Mouse (Mus musculus) limb, embryonic 13.5 days (tissue): ENCODE data around the gene Acap2. TPM values are rescaled to one million over a fixed set of nuclear protein-coding genes. Genes with fewer than 3 reads are reported as not detected.

ENCODE experiments used
- ATAC-seq: fragments of 200-750 bp; cut with Nextera tagmentation; 2 replicates; pipeline ENCODE4 v1.8.0; 2017; ENCODE audit warnings: low read depth, moderate number of reproducible peaks, moderate TSS enrichment; ENCODE audit not compliant: low FRiP score
- H3K27ac ChIP-seq: fragments of 300-500 bp; sonication (generic); 2 replicates; pipeline ENCODE4 v1.5.1; 2015; ENCODE audit warnings: inconsistent platforms, mild to moderate bottlenecking, moderate library complexity
- H3K27me3 ChIP-seq: fragments of 300-500 bp; sonication (generic); 2 replicates; pipeline ENCODE4 v1.6.1; 2015; ENCODE audit warnings: mild to moderate bottlenecking, inconsistent platforms
- H3K36me3 ChIP-seq: fragments of 300-500 bp; sonication (generic); 2 replicates; pipeline ENCODE4 v1.6.1; 2015; ENCODE audit warnings: inconsistent platforms, mild to moderate bottlenecking, moderate library complexity
- H3K4me1 ChIP-seq: fragments of 300-500 bp; sonication (generic); 2 replicates; pipeline ENCODE4 v1.6.1; 2015; ENCODE audit warnings: inconsistent platforms
- H3K4me2 ChIP-seq: fragments of 300-500 bp; sonication (generic); replicated peaks from 2 replicates; pipeline ENCODE4 v1.6.1; 2015; ENCODE audit warnings: inconsistent platforms, mild to moderate bottlenecking, moderate library complexity
- H3K4me3 ChIP-seq: fragments of 300-500 bp; sonication (generic); 2 replicates; pipeline ENCODE4 v1.5.1; 2015; ENCODE audit warnings: moderate library complexity, mild to moderate bottlenecking, inconsistent platforms
- H3K9ac ChIP-seq: fragments of 300-500 bp; sonication (generic); 2 replicates; pipeline ENCODE4 v1.6.1; 2015; ENCODE audit warnings: mild to moderate bottlenecking, inconsistent platforms
- H3K9me3 ChIP-seq: fragments of 300-500 bp; sonication (generic); 2 replicates; pipeline ENCODE4 v1.6.1; 2016; ENCODE audit warnings: inconsistent platforms
- WGBS: fragments of 180-500 bp; shearing (Covaris S2); methylation state at CpG from one replicate; pipeline ENCODE4 v1.1.7; 2015; 5-methylcytosine and 5-hydroxymethylcytosine counted together
- polyA plus RNA-seq: library from polyadenylated mRNA; unstranded; fragments of >200 nt; fragmentation: Nextera tagmentation; extraction: Ambion mirVana; gene quantifications from 2 replicates; pipeline ENCODE4 v1.2.1, GENCODE M21; 2015

Acap2 gene
- polyA plus RNA-seq, 1 experiment from 2014 or later, result 20.9 TPM

DNA sequence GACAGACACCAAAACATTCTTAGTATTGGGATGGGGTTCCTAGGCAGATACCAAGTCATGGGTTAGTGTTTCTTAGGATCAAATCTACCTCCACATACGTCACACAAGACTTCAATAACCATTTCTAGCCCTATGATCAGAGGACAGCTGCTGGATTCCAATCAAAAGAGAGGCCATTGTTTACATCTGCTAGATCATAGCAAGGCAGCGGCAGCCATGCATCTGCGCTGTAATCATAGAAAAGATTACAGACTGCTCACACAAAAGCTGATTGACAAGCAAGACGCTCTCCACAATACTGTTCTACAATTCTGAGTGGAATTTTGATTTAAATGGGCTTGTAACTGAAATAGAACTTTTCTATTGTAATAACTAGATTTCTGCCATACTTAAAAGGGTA, 16.3 kb downstream of the Acap2 start:
- Histone ChIP-seq H3K4me2 (no peak overlapping the region), H3K4me3 (no peak overlapping the region), H3K27me3 (no peaks in the 10 kb centered on the region), H3K4me1 (peaks cover 23% of the 10 kb centered on the region), H3K9me3 (no peaks in the 10 kb centered on the region), H3K36me3 (no peaks in the 10 kb centered on the region), H3K27ac (no peak overlapping the region), H3K9ac (no peak overlapping the region)
- no peak for ATAC-seq
- 88% methylated on average over 4 of the region's 4 CpGs for WGBS

DNA sequence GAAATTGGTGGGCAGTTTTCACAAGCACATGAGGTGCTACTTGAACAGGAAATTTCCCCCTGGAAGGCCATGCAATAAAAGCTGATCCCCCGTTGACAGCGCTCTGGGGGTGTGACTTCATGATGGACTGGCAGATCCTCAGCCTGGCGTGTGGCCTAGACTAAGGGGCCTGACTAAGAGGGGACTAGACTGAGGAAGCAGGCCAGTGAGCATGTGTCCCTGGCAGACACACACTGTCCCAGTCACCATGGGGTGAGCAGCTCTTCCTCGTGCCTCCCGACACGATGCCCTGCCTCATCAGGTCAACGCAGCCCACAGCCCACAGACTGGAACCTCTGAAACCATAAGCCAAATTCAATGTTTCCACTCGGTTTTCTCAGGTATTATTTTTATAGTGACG, 18.5 kb downstream of the Acap2 start:
- Histone ChIP-seq H3K27ac (no peak overlapping the region), H3K27me3 (no peaks in the 10 kb centered on the region), H3K9me3 (no peaks in the 10 kb centered on the region), H3K4me1 (peaks cover 17% of the 10 kb centered on the region), H3K4me3 (no peak overlapping the region), H3K9ac (no peak overlapping the region), H3K4me2 (no peak overlapping the region), H3K36me3 (no peaks in the 10 kb centered on the region)
- ATAC-seq, result no peak
- WGBS, result 59% methylated on average over 9 of the region's 9 CpGs

DNA sequence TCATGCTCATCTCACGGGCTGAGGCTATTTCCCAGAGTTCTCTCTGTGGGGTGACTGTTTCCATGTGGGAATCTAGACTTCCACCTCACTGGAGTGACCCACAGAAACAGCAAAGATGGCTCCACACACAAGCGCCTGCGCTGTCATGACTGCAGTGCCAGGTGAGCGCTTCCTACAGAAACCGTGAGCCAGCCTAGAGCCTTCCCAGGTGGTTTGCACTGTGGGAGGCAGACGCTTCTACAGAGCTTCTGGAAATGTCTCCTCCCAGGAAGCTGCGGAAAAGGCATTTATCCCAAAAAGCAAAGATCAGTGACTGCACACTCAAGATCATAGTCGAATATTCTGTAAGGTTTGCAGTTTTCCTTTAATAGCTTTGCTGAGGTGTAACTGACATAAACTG, 20.2 kb downstream of the Acap2 start:
- H3K27ac ChIP-seq, result no peak overlapping the region
- no peaks in the 10 kb centered on the region for H3K27me3 ChIP-seq
- 83% methylated on average over 8 of the region's 8 CpGs for WGBS
- H3K4me2 ChIP-seq, result no peak overlapping the region
- H3K36me3 ChIP-seq, result no peaks in the 10 kb centered on the region
- H3K4me1 ChIP-seq, result peaks cover 20% of the 10 kb centered on the region
- no peak overlapping the region for H3K9ac ChIP-seq
- H3K4me3 ChIP-seq, result no peak overlapping the region
- ATAC-seq, result no peak
- H3K9me3 ChIP-seq, result no peaks in the 10 kb centered on the region

DNA sequence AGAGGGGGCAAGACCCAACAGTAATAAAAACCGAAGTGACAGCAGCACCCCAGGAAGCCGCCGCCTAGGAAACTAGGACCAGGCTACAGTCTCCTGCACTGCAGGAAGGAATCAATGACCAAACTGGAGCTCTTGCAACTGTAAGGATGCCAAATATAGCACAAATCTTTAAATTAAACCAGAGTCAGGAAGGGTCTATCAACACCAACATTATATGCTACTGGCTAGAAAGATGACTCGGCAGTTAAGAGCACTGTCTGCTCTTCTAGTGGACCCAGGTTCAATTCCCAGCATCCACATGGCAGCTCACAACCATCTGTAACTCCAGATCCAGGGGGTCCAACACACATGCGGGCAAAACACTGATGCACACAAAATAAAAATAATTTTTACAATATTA, 21.7 kb downstream of the Acap2 start:
- no peak overlapping the region for H3K4me2 ChIP-seq
- H3K27me3 ChIP-seq, result no peaks in the 10 kb centered on the region
- H3K4me3 ChIP-seq, result no peak overlapping the region
- 52% methylated on average over 5 of the region's 5 CpGs for WGBS
- H3K36me3 ChIP-seq, result no peaks in the 10 kb centered on the region
- H3K27ac ChIP-seq, result no peak overlapping the region
- no peaks in the 10 kb centered on the region for H3K9me3 ChIP-seq
- no peak for ATAC-seq
- H3K4me1 ChIP-seq, result peaks cover 18% of the 10 kb centered on the region
- no peak overlapping the region for H3K9ac ChIP-seq

- Histone ChIP-seq H3K27me3 (no peaks in the 10 kb centered on the region), H3K27ac (no peak overlapping the region), H3K4me2 (no peak overlapping the region), H3K4me1 (0 out of 2 replicates have a peak, but pooled peaks cover 4% of the 10 kb centered on the region), H3K9ac (no peak overlapping the region), H3K9me3 (no peaks in the 10 kb centered on the region), H3K4me3 (no peak overlapping the region), H3K36me3 (no peaks in the 10 kb centered on the region)
- WGBS, result 80% methylated on average over 9 of the region's 9 CpGs
- ATAC-seq, result no peak
Observed at GRCm38 (mm10) chr16:31174880-31175638, 26.0 kb downstream of the Acap2 start.

DNA sequence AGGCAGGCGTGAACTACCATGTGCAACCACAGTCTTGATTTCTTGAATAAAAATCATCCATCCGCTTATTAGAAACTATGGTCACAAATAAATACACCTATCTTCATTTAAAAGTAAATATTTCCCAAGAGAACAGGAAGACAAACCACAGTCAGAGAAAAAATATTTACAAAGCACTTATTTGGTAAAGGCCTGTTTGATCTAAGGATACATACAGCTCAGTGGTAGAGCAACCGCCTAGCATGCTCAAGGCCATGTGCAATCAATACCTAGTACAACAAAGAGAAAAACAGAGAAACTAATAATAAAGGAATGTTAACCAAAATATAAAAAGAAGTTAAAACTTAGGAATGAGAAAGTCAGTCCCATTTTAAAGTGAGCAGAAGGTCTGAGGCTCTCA, 28.8 kb downstream of the Acap2 start:
- Histone ChIP-seq H3K36me3 (no peaks in the 10 kb centered on the region), H3K9ac (no peak overlapping the region), H3K9me3 (no peaks in the 10 kb centered on the region), H3K4me3 (no peak overlapping the region), H3K27me3 (no peaks in the 10 kb centered on the region), H3K4me1 (peaks cover 20% of the 10 kb centered on the region; the same call in 1 of the 2 replicates), H3K4me2 (no peak overlapping the region), H3K27ac (no peak overlapping the region)
- 92% methylated on average over 3 of the region's 3 CpGs for WGBS
- no peak for ATAC-seq

DNA sequence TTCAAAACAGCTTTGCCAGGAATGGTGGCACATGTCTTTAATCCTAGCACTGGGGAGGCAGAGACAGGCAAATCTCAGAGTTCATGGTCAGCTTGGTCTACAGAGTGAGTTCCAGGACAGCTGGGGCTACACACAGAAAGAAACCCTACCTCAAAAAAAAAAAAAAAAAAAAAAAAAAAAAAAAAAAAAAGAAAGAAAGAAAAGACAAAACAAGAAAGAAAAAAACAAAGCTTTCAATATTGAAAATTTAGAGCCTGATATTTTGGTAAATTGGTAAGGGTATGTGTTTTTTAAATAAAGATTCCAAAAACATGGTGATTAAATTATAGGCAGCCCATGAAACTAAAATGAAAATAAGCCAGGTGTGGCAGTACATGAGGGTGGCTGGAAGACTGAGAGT, 29.6 kb downstream of the Acap2 start:
- ATAC-seq, result no peak
- no peak overlapping the region for H3K4me3 ChIP-seq
- H3K4me2 ChIP-seq, result no peak overlapping the region
- no peaks in the 10 kb centered on the region for H3K9me3 ChIP-seq
- no peak overlapping the region for H3K27ac ChIP-seq
- H3K4me1 ChIP-seq, result peaks cover 21% of the 10 kb centered on the region; the same call in 1 of the 2 replicates
- no peaks in the 10 kb centered on the region for H3K27me3 ChIP-seq
- no peak overlapping the region for H3K9ac ChIP-seq
- no peaks in the 10 kb centered on the region for H3K36me3 ChIP-seq

DNA sequence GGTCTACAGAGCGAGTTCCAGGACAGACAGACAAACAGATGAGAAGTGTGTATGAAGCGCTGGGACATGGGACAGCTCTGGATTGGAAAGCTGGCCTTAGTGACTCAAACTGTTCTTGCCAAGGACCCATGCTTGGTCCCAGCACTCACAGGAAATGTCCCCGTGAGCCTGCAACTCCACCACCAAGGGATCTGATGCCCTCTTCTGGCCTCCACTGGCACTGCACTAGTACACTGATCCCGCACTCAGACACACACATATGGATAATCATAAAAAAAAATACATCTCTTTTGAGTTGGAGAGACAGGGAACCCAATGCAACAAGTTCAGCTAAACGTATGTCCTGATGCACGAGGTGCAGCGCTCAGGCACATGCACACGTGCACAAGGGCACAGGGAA, 30.7 kb downstream of the Acap2 start:
- no peak for ATAC-seq
- Histone ChIP-seq H3K4me3 (no peak overlapping the region), H3K4me2 (no peak overlapping the region), H3K9me3 (no peaks in the 10 kb centered on the region), H3K4me1 (peaks cover 27% of the 10 kb centered on the region), H3K9ac (no peak overlapping the region), H3K27ac (no peak overlapping the region), H3K27me3 (no peaks in the 10 kb centered on the region), H3K36me3 (no peaks in the 10 kb centered on the region)
- 96% methylated on average over 8 of the region's 8 CpGs for WGBS

DNA sequence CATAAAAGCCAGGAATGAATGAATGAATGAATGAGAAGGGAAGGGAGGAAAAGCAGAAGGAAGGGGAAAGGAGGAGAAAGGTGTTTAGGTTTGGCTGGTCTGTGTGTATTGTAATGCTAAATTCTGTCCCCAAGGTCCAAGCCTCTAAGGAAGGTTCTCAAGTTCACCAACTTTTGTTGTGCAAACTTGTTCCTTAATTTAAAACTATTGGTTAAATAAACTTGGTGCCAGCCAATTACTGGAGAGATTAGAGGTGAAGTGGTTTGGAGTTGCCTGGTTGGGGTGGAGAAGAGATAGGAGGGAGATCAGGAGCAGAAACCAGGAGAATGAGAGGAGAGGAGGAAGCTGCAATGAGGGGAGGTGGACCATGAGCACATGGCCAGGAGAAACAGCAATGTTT, 31.4 kb downstream of the Acap2 start:
- Histone ChIP-seq H3K9me3 (no peaks in the 10 kb centered on the region), H3K9ac (no peak overlapping the region), H3K4me3 (no peak overlapping the region), H3K4me1 (peaks cover 27% of the 10 kb centered on the region), H3K27ac (no peak overlapping the region), H3K27me3 (no peaks in the 10 kb centered on the region), H3K36me3 (no peaks in the 10 kb centered on the region), H3K4me2 (no peak overlapping the region)
- ATAC-seq, result no peak

- 64% methylated on average over 7 of the region's 7 CpGs for WGBS
- no peaks in the 10 kb centered on the region for H3K9me3 ChIP-seq
- H3K27me3 ChIP-seq, result no peaks in the 10 kb centered on the region
- no peaks in the 10 kb centered on the region for H3K36me3 ChIP-seq
- H3K9ac ChIP-seq, result no peak overlapping the region
- ATAC-seq, result no peak
- peaks cover 27% of the 10 kb centered on the region for H3K4me1 ChIP-seq
- H3K4me2 ChIP-seq, result no peak overlapping the region
- no peak overlapping the region for H3K4me3 ChIP-seq
- no peak overlapping the region for H3K27ac ChIP-seq
Observed at GRCm38 (mm10) chr16:31167934-31168333, 33.1 kb downstream of the Acap2 start.

GRCm38 (mm10) chr16:31167017-31167887, 33.8 kb downstream of the Acap2 start:
- Histone ChIP-seq H3K27me3 (no peaks in the 10 kb centered on the region), H3K4me2 (no peak overlapping the region), H3K36me3 (no peaks in the 10 kb centered on the region), H3K4me3 (no peak overlapping the region), H3K4me1 (peaks cover 27% of the 10 kb centered on the region), H3K9me3 (no peaks in the 10 kb centered on the region), H3K27ac (no peak overlapping the region; the same call in 1 of the 2 replicates), H3K9ac (no peak overlapping the region)
- 64% methylated on average over 10 of the region's 10 CpGs for WGBS
- ATAC-seq, result no peak

GRCm38 (mm10) chr16:31165907-31166306, 35.1 kb downstream of the Acap2 start:
- 65% methylated on average over 4 of the region's 4 CpGs for WGBS
- no peak for ATAC-seq
- Histone ChIP-seq H3K27ac (no peak overlapping the region), H3K4me1 (peaks cover 27% of the 10 kb centered on the region), H3K9me3 (no peaks in the 10 kb centered on the region), H3K36me3 (no peaks in the 10 kb centered on the region), H3K4me3 (no peak overlapping the region), H3K9ac (no peak overlapping the region), H3K27me3 (no peaks in the 10 kb centered on the region), H3K4me2 (no peak overlapping the region)
